Mouse (Mus musculus) T-helper 17 cell (primary cell): Measurements from ENCODE around the gene Rapsn.

Experiments used
- in situ Hi-C, 2 experiments: fragments of 300-600 bp; cut with MboI, MseI; formaldehyde crosslinking; loops; 1 replicate in 1 of 2; 2 replicates in 1 of 2; pipeline ENCODE4 v1.15.1; 2025; ENCODE audit warnings: high pct_unique_total_duplicates in 2 of 2

Rapsn gene

DNA sequence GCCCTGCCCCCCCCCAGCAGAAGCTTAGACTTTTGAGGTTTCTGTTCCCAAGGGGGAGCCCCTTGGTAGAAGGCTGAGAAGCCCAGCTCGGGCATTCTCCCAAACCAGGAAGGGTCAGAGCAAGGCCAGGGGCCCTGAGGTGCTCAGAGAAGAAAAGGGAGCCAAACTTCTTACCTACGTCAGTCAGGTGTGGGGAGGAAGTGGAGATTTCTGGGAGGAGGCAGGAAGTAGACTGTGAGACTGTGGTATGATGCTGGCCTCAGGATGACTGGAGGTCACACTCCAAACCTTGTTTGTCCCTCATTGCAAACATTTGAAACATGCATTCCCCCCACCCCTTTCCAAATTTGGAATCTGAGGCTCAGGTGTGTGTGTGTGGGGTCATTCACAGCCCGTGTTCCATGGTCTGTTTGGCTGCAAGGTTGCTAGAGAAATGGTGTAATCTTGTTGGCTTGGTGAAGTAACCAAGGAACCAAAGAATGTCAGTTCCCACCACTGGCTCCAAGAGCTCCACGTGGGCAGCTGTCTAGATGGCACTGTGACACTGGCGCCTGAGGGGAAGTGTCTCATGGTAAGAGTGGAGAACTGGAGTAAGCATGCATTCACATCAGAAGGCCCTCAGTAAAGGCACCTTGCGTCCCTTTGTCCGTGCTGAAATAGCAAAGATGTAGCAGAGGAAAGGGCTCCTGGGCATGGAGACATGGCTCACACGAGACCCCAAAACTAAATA is 45.5 kb downstream of the Rapsn start:
- in situ Hi-C loops = no loop called here

DNA sequence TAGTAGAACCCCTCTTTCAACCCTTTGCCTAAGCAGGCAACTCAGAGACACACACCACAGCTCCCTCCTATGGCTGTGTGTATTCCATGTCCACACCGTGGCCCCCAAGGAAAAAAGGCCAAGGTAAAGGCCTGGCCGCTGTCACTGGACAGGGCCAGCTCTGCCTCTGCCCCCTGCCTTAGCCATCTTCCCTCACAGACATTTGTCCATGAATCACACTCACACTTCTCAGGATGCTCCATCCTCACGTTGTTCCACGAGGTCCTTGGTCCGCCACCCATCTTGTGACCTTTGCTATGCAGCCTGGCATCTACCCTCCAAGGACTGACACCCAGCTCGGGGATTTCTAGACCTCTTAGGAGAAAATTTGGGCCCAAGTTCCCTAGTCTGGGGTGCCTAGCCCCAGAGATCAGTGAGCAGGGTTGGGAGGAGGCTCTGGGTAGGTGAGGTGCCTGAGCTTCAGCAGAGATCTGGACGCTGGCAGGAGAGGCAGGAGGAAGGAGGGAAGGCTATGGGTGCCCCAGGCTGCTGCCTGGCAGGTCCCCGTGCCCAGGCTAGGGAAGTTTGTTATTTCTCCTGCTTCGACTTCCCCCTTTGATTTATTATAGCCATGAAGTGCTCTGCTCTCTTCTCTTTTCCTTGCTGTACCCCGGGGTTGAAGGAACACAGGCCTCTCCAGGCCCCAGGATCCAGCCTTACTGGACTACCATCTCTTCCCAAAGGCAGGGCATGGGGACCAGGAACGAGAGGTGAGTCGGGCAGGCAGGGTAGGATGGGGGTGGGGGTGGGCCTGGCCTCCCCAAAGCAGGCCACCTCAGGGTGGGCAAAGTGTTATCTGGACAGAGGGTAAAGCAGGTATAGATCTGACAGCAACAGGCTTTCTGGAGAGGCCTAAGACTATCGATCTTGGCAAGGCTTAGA is 46.6 kb downstream of the Rapsn start, which contains the start of gene Spi1:
Gene Spi1, plus strand, starts transcription at position 616 of the 921 bp plus-strand sequence.
- in situ Hi-C loops = no loop called here

GRCm38 (mm10) chr2:91082844-91083243 is 47.4 kb downstream of the Rapsn start:
- in situ Hi-C loops = no loop called here

DNA sequence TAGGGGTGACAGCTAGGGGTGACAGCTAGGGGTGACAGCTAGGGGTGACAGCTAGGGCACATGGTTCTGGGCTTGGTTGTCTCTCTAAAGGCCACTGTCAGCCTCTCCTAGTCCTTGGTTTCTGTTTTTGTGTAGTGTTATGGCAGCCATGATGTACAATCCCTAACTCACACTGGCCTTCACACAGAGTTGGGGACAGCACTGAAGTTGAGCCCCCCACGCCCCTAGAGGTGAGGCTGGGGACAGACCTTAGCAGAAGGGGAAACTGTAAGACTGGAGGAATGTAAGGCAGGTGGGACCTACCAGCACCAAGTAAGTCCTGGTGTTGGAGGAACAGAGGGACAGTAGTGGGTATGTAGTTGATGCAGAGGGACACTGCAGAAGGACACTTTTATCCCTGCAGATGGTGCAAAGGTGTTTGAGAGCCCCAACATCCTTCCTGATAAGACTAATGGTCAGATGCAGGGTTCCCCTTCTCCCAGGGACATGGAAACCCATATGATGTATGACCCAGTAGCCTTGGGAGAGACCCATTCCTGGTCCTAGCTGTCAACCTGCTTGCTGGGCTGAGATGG is 48.0 kb downstream of the Rapsn start:
- in situ Hi-C loops = no loop called here

DNA sequence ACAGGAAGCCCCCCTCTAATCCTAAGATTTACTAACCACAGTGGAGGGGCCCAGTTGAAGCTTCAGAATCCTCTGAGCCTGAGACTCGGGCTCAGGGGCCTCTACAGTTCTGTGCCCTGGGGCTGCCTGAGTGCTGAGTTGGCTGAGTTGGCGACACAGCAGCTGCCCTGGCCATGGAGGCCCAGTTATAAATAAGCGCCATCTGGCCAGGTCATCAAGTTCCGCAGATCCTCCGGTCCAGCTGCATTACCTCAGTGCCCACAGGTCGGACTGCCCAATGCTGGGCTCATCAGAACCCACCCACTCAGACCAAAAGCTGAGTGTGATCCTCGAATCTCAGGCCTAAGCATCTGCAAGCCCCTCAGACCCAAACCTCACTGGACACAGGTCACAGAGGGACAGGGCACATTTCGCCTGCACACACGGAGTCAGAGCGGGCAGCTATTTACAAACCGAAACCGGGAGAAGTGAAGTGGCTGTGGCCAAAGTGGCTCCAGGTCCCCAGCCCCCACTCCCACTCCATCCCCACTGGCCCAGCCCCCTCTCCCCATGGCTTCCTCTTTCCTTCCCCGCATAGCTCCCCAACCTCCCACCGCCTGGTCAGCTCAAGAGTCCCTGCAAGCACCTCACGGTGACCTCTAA is 48.9 kb downstream of the Rapsn start:
- in situ Hi-C loops = no loop called here

- in situ Hi-C loops = no loop called here
These were observed 50.3 kb downstream of the Rapsn start for GRCm38 (mm10) chr2:91085494-91086391.

GRCm38 (mm10) chr2:91086392-91087237 is 51.2 kb downstream of the Rapsn start:
- in situ Hi-C loops = no loop called here

GRCm38 (mm10) chr2:91087453-91087852 is 52.0 kb downstream of the Rapsn start:
- in situ Hi-C loops = no loop called here

- in situ Hi-C loops = no loop called here
These were observed 53.6 kb downstream of the Rapsn start for GRCm38 (mm10) chr2:91088987-91089386.

- in situ Hi-C loops = no loop called here
These were observed 54.8 kb downstream of the Rapsn start for GRCm38 (mm10) chr2:91090208-91090607.

DNA sequence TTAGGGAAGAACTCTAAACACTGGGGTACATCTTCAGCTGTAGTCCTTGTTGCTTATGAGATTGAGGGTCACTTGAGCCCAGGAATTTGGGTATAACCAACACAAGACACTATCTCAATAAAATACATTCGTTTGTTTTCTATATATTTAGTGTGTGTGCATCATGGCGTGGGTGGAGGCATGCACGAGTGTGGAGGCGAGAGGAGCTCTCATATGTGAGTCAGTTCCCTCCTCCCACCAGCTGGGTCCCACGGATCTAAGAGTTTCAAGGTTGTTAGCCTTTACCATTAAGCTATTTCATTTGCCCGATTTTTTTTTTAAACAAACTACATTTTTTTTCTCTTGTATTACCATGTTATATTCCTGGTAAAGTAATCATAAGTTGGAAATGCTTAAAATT is 55.4 kb downstream of the Rapsn start:
- in situ Hi-C loops = no loop called here
